Mouse (Mus musculus) lung, adult 2 months (tissue): ENCODE data around the gene Rtbdn.

ENCODE experiments used
- CTCF ChIP-seq: fragments of 200-500 bp; IDR thresholded peaks from 2 replicates; pipeline ENCODE4 v1.5.1; 2011; ENCODE audit warnings: mild to moderate bottlenecking, low read length, control low read depth; ENCODE audit not compliant: insufficient read depth
- POLR2A ChIP-seq: fragments of 200-500 bp; IDR thresholded peaks from 2 replicates; pipeline ENCODE4 v1.6.1; 2011; ENCODE audit warnings: low read depth, mild to moderate bottlenecking, control low read depth, low read length, borderline replicate concordance; ENCODE audit errors: extremely low read depth

DNA sequence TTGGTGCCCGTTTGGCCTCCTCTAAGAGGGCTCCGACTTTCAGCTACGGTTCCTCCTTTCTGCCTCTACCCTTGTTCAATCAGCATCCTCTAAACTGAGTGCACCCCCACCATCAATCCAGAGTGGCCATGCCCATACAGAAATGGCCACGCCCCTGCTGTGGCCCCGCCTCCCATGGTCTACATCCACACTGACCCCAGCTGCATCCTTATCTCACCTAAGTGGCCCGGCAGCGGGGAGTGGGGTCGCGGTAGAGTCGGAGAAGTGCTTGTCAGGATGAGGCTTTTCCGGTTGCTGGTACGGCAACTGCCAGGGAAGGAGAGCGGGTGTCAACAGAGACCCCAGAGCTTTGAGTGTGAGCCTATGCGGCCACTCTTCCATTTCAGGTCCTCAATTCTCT lies 11.3 kb upstream of the Rtbdn start:
- no peak for TF ChIP-seq CTCF
- no peak for TF ChIP-seq POLR2A
